Mouse (Mus musculus): ENCODE data around the gene Cab39l.

Gene Cab39l

DNA sequence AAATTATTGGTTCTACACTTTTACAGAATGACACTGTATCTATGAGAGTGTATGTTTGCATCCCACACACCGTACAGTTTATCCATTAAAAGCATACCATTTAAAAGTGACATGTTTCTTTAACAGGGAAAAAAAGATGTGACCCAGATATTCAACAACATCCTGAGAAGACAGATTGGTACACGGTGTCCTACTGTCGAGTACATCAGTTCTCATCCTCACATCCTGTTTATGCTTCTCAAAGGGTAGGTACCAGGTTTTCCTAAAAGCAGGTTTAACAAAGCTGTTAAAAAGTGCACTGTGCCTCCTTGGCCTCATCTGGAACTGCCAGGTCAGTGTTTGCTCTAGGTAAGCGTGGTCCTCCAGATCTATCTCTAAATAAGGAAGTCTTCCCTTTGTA lies 65.4 kb downstream of the Cab39l start:
- in situ Hi-C loops (cut with MboI, MseI): no loop called here

DNA sequence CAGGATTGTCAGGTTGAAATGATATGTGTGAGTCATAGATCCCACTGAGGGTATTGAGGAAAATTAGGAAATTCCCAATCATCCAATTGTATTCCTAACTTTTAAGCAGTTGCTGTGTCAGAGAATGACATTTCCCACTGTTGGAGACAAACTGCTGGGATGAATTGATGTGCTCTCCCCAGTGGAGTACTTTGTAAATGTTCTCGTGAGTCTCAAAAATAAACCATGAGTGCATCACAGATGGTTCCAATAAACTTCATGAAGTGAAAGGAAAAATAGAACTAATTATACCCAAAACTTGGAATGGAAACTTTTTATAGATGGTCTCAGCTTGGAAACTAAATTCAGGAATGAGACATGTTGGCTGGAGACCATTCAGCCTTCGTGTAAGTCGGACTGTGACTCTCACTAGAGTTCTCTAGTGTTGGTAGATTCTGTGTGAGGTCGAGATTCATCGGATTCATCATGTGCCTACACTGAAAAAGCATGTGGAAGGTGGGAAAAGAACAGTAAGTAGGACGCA lies 73.2 kb downstream of the Cab39l start:
- in situ Hi-C loops (cut with MboI, MseI): no loop called here

DNA sequence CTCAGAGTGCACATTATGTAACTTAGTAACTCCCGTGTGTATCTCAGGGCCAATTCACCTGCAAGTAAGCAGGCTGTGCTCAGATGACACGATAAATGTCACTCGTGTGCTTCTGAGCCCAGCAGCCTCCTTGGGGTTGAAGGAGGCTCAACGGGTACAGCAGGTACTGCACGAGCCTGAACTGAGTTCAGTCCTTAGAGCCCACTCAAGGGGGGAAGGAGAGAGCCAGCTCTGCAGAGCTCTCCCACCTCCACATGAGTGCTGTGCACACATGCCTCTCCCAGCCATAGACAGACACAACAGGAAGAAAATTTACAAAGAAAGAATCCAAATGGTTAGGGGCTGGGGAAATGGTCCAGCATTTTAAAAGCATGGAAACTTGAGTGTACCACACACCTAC lies 85.1 kb downstream of the Cab39l start:
- in situ Hi-C loops (cut with MboI, MseI): loop anchor here (25.0 kb wide), 1 partner anchor 1589 kb away; no protein-coding TSS in a partner anchor

DNA sequence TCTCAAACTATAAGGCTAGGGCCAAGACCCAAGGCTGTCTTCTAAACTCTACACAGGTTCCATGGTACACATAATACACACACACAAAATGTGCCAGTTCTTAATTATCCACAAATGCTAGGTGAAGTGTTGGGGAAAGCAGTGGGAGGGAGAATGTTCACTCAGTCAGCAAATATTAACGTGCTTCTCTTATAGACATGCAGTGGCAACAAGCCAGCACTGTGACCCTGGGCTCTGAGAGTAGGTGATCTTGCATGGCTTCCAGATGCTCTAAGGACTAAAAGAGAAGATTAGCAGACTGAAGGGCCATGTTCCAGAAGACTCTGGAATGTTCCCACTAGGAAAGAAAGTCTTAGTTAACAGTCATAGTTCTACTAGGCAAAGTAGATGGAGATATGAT lies 90.0 kb downstream of the Cab39l start:
- in situ Hi-C loops (cut with MboI, MseI): loop anchor here (25.0 kb wide), 1 partner anchor 1594 kb away; no protein-coding TSS in a partner anchor

DNA sequence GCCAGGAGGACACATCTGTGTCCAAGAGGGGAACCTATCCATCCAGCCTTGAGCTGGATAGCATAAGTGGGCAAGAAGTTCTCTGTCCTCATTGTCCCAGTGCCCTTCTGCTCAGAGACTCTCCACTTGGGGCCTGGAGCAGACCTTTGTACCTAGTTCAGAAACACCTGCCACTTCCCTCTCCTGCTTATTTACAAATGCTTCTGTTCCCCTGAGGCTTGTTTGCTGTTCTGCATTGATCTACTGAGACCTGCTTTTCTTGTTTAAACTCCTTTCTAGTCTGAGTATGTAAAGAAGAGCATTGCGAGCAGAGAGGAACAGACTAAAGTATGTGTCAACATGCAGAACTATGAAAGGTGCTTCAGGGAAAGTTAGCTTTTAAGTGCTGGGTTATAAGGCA lies 92.2 kb downstream of the Cab39l start:
- in situ Hi-C loops (cut with MboI, MseI): loop anchor here (25.0 kb wide), 1 partner anchor 1596 kb away; no protein-coding TSS in a partner anchor

DNA sequence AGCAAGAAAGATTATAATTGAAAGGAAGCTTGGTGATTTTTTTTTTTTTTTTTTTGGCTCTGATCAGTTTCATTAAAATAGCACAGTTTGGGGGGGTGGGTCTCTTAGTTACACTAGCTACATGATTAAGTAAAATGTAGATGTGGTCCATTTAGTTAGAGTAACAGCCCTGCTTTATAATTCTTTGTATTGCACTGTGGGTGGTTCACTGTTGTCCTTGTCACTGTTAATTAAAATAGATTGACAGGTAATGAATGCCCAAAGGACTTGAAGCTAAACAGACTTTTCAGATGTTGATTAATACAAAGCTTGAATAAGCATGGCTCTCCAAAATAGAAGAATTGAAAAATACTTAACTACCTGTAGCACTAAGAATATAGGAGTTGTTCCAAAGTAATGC lies 93.1 kb downstream of the Cab39l start:
- in situ Hi-C loops (cut with MboI, MseI): loop anchor here (25.0 kb wide), 1 partner anchor 1597 kb away; no protein-coding TSS in a partner anchor

DNA sequence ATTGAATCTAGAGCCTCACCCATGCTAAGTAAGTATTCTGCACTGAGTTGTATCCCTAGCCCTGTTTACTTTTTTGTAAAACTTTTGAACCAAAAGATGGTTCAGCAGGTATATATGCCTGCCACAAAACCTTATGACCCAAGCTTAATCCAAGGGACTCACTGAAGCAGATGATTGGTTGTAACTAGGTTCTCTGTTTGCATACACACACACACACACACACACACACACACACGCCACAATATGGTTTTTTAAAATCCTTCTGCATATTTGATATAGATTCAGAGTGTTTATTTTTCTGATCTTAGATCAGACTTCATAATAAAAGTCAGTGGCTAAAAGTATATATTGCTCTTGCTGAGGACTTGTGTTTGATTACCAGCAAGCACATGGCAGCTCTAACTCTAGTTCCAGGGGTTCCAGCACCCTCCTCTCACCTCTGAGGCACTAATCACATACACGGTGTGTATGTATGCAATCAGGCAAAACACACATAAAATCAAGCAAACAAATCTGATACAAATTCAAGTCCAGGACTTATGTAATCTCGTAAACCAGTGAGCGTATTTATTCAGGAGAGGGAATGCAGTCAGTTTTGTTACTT lies 97.2 kb downstream of the Cab39l start:
- in situ Hi-C loops (cut with MboI, MseI): loop anchor here (25.0 kb wide), 1 partner anchor 1601 kb away; no protein-coding TSS in a partner anchor

DNA sequence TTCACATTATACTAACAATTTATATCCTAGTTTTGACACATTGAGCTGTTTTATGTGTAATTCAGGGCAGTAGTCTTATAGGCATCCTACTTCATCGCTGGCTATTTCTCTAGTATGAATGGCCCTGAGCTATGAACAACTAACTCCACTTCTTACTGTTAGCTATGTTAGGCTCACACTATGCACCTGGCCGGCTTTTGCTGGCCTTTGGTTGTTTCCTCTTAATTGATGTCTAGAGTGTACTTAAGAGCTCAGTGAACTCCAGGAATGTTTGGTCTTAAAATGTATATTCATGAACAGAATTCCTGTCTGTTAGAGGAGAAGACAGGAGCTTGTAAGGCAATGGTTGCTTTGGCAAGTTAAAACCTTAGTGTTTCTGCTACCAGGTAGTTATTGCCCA lies 99.5 kb downstream of the Cab39l start:
- in situ Hi-C loops (cut with MboI, MseI): loop anchor here (25.0 kb wide), 1 partner anchor 1603 kb away; no protein-coding TSS in a partner anchor

DNA sequence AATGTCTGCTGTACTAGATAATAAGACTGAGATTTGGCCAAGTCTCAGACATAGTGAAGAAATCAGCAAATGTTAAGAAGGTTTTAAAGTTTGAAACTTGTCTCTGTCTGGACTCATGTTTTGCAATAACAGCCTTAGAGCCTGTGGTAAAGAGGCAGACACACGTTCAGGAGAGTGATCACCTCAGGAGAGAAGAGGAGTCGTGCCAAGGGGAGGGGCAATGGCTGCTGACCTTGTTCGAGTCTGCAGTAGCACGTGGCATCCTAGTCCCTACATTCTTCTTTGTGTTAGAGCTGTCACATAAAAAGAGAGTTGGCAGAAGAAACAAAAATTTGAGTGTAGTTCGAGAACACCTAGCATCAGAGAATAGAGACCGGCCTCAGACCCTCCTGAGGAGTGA lies 100.0 kb downstream of the Cab39l start:
- in situ Hi-C loops (cut with MboI, MseI): loop anchor here (25.0 kb wide), 1 partner anchor 1603 kb away; no protein-coding TSS in a partner anchor

DNA sequence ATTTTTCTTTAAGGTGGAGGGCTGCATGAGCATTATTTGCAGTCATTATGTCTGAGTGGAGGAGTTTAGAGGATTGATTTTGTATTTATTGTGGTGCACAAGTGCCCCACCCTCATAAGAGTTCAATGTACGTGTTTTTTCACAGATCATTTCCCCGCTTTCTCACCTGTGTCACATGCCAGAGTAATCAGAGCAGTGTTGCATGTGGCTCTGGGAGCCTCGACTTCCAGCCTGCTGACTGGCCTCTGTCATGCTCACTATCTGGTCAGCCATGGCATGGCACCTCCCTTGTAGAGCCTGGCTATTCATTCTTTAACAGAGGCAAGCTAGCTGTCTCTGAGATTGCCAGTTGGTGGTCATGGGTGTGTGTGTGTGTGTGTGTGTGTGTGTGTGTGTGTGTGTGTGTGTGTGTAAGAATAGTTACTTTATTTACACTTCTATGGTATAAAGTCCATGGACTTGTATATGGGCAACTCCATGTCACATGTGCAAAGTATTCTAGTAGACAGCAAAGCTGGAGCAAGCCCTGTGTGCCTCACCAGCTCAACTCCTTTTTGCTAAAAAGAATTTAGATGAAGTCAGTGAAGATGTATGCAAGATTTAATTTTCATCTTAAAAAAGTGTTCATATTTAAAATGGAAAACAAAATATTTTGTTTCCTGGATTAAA lies 102.5 kb downstream of the Cab39l start:
- in situ Hi-C loops (cut with MboI, MseI): loop anchor here (25.0 kb wide), 1 partner anchor 1606 kb away; no protein-coding TSS in a partner anchor

DNA sequence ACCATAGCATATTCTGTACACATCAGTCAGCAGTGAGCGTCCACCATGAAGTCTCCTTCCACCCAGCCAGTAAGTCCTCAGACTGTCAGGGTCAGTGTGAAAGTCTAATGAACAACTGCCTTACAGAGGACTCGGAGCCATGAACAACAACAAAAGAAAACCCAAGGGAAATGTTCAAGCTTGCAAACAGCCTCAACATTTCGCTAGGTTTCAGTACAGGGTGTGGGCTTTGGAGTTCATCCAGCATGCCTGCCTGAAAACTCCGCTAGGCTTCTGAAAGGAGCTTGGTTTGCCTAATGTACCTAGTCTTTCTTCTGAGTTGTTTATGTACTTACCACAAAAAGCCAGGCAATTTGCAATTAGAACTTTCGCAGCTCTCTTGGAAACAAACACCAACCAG lies 103.2 kb downstream of the Cab39l start:
- in situ Hi-C loops (cut with MboI, MseI): loop anchor here (25.0 kb wide), 1 partner anchor 1607 kb away; no protein-coding TSS in a partner anchor

DNA sequence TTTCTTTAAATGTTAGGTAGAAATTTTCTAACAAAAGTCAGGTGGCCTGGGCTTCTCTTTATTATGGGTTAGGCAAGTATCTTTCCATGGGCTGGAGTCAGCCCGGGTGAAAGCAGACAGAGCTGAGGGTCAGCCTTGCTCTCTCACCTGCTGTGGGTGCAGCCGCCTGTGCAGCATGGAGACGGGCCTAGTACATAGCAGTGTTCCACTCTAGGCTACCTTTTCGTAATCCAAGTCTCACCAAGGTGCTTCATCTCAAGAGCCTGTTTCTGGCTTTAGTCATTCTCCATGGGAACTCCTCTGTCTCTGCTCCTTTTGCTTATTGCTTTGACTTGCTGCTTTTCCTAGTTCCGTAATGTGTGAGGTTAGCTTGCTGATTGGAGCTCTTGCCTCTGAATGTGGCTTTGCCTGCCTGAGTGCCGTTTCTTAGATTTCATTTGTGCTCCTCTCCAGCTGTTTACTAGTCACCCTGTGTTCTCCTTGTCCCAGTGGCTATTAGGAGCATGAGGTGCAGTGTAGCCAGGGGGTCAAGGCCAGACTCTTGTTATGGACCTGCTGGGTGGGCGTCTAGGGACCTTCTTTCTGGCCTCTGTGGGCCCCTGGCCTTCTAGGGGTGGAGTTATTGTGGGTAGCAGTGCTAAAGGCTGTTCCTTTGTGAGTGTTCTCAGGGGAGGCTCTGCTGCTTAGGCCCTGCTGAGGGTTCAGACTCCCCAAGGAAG lies 105.5 kb downstream of the Cab39l start:
- in situ Hi-C loops (cut with MboI, MseI): loop anchor here (25.0 kb wide), 1 partner anchor 1609 kb away; no protein-coding TSS in a partner anchor

DNA sequence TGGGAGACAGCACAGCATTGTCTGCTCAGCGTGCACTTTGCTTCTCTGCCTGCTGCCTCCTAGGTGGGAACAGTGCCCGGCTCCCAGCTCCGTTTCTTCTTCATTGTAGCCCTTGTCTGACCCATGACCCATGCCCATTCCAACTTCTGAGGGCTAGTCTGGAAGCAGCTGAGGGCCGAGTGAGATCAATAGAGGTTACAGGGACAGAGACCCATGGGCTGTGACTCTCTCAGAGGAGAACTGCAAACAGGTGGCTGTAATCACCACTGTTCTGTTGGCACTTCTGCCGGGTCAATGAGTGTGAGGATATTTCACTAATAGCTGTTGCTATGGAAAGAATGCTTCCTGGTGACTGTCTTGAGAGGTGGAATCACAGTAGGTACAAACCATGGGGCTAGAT lies 106.8 kb downstream of the Cab39l start:
- in situ Hi-C loops (cut with MboI, MseI): loop anchor here (25.0 kb wide), 1 partner anchor 1610 kb away; no protein-coding TSS in a partner anchor

DNA sequence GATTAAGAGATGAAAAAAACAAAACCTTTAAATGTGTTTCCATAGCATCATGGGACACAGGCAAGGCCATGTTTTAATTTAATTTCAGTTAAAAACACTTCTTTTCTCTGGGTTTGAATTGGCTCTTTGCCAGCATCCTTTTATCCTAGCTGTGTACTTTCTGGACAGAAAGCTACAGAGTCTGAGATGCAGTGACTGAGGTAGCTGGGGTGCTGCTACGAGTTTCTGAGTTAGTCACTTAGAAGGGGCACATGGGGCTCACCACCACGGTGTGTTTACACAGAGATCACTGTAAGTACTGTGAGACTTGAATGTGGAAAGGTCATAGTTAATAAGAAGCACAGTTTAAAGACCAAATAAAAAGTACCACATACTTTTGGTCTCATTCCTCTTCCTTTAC lies 107.8 kb downstream of the Cab39l start:
- in situ Hi-C loops (cut with MboI, MseI): loop anchor here (25.0 kb wide), 1 partner anchor 1611 kb away; no protein-coding TSS in a partner anchor

DNA sequence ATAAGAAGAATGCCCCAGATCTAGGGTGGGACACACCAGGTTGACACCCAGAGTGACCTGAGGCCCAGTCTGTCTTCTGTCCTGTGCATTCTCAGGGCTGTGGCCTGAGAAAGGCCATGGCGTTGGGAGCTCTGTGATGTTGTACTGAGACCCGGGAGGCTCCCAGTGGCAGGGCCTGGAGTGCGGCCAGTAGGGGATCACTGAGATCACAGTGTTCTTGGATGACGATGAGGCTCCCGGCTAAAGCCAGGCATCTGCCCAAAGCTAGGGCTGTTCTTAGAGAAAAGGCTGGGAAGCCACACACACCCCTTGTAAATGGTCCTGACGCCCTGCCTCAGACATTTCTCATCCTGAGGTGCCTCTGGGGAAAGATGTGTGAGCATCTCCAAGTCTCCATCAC lies 108.3 kb downstream of the Cab39l start:
- in situ Hi-C loops (cut with MboI, MseI): loop anchor here (25.0 kb wide), 1 partner anchor 1612 kb away; no protein-coding TSS in a partner anchor

DNA sequence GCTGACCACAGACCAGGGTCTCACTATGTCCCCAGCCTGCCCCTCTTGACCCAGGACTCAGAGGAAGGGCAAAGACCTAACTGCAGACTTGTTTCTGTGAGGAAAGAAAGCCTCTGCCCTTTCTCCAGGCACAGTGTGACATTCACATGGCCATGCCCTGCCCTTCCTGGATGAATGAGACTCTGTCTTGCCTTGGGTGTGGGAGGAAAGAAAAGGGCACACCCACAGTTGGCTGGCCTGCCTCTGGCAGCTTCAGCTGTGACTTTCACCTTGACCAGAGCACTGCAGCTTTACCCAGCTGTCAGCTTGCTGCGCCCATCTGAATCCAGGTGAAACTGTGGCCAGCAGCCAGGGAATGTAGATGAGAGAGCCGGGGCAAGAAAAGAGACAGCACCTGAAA lies 110.1 kb downstream of the Cab39l start:
- in situ Hi-C loops (cut with MboI, MseI): loop anchor here (10.0 kb wide), 2 partner anchors 216 to 1426 kb away; no protein-coding TSS in a partner anchor

DNA sequence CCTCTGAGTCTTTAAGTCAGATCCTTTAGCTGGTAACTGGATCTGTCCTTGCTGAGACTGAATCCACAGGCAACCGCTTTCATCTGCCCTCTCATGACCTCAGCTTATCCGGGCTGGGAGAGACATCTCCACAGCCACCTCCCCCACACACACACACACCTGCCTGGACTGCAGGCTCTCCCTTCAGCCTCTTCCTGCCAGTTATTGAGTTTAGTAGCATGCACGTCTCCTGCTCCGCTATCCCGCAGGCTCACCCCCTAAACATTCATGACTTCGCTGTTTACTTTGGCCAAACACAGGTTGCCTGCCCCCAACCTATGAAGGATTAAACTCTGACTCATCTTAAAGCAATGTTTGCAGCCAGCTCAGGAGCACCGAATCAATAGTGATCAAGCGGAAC lies 111.2 kb downstream of the Cab39l start:
- in situ Hi-C loops (cut with MboI, MseI): loop anchor here (10.0 kb wide), 2 partner anchors 217 to 1427 kb away; no protein-coding TSS in a partner anchor

DNA sequence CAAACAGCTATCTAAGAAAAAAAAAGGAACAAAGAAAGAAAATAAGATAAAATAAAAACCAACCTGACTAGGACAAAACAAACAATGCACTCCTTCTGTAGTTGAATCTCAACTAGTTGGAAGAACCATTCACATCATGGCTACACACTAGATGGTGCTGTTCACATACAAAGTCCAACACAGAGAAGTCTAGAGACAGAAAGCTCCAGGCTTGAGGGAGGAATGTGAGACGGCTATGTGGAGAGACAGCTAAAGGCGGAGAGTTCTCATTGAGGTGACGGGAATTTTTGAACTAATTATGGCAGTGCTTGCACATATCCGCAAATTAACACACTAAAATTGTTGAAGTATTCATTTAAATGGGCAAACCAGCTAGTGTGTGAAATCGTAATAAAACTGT lies 113.3 kb downstream of the Cab39l start:
- in situ Hi-C loops (cut with MboI, MseI): loop anchor here (10.0 kb wide), 2 partner anchors 219 to 1429 kb away; no protein-coding TSS in a partner anchor

DNA sequence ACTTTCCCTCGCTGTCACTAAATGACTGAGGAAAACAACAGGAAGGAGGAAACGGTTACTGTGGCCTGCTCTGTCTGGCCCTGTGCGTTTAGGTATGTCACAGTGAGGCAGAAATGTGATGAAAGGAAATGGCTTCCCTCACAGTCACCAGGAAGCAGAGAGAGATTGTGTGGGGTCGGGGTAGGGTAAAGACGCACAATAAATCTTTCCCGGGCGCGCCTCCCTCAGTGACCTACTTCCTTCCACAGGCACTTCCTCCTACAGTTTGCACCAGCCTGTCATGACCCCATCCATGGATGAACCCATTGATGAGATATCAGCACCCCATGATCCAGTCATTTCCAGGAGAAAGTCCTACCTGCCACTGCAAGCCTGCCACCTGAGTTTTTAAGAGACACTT lies 114.2 kb downstream of the Cab39l start:
- in situ Hi-C loops (cut with MboI, MseI): loop anchor here (10.0 kb wide), 2 partner anchors 220 to 1430 kb away; no protein-coding TSS in a partner anchor

DNA sequence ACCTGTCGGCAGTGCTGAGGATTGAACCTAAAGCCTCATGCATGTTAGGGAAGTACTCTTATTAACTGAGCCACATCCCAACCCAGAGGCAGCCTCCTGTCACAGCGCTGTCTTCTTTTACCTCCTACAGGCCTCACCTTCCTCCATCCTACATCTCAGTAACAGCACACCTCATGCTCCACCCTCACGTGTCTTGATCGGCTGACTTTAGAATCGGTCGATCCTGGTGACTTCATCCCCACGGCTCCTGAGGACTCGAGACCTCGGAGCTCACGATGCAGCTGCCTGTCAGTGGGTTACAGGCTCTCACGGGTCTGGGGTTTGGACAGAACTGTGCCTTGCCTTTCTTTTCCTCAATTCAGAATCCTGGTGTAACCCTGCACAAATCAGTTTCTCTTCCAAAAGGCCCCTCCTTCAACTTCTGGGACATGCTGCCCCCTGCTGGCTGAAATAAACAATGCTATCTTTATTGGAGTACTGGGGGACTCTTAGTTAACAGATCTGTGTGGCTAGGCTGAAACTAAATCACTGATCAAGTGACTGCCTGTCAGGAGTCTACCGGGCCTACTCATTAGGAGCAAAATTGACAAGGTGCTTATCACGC lies 115.3 kb downstream of the Cab39l start:
- in situ Hi-C loops (cut with MboI, MseI): loop anchor here (10.0 kb wide), 2 partner anchors 221 to 1431 kb away; no protein-coding TSS in a partner anchor

DNA sequence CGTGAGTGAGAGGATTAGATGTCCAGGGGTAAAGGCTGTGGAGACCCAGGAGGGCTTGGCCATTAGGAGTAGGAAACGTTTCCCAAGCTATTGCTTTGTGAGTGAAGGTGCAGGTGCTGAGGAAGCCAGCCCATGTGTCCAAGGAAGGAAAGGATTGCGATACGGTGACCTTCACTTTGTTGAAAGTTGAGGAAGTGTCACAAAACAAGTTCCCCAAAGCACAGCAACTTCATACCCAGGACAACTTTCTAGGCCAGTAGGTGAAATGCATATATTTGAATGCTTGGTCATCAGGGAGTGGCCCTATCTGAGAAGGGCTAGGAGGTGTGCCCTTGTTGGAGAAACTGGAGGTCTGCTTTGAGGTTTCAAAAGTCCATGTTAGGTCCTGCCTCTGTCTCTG lies 116.3 kb downstream of the Cab39l start:
- in situ Hi-C loops (cut with MboI, MseI): loop anchor here (10.0 kb wide), 2 partner anchors 222 to 1432 kb away; no protein-coding TSS in a partner anchor

All from T-helper 2 cell (primary cell).